Mouse (Mus musculus) 416B (cell line): ENCODE measurements around the gene Ppp1r1b.

Experiments used
- DNase-seq: peaks from one replicate; pipeline ENCODE4 v3.0.0; 2011; ENCODE audit warnings: low read depth

The Ppp1r1b gene

GRCm38 (mm10) chr11:98328371-98329069 is 19.7 kb upstream of the Ppp1r1b start:
- DNase-seq: no peak

GRCm38 (mm10) chr11:98329081-98329959 is 18.9 kb upstream of the Ppp1r1b start, which contains the start of gene Neurod2:
Gene Neurod2 (minus strand): TSS chr11:98329648.
- no peak for DNase-seq

- DNase-seq: no peak
Observed at GRCm38 (mm10) chr11:98329960-98330744, 18.1 kb upstream of the Ppp1r1b start.

GRCm38 (mm10) chr11:98330745-98331204 is 17.4 kb upstream of the Ppp1r1b start:
- no peak for DNase-seq

- no peak for DNase-seq
Observed at GRCm38 (mm10) chr11:98331401-98331800, 16.8 kb upstream of the Ppp1r1b start.

- no peak for DNase-seq
Observed at GRCm38 (mm10) chr11:98332186-98332585, 16.0 kb upstream of the Ppp1r1b start.

GRCm38 (mm10) chr11:98332841-98333240 is 15.4 kb upstream of the Ppp1r1b start:
- no peak for DNase-seq

GRCm38 (mm10) chr11:98333263-98333696 is 14.9 kb upstream of the Ppp1r1b start:
- no peak for DNase-seq

GRCm38 (mm10) chr11:98333981-98334741 is 14.0 kb upstream of the Ppp1r1b start:
- DNase-seq: no peak

GRCm38 (mm10) chr11:98335250-98335649 is 13.0 kb upstream of the Ppp1r1b start:
- no peak for DNase-seq

GRCm38 (mm10) chr11:98336245-98337107 is 11.7 kb upstream of the Ppp1r1b start:
- DNase-seq: no peak

GRCm38 (mm10) chr11:98338507-98338961 is 9.7 kb upstream of the Ppp1r1b start:
- DNase-seq: no peak

GRCm38 (mm10) chr11:98339071-98339501 is 9.1 kb upstream of the Ppp1r1b start:
- DNase-seq: no peak

GRCm38 (mm10) chr11:98339679-98340287 is 8.4 kb upstream of the Ppp1r1b start:
- DNase-seq: no peak

- DNase-seq: no peak
Observed at GRCm38 (mm10) chr11:98340597-98340996, 7.6 kb upstream of the Ppp1r1b start.

GRCm38 (mm10) chr11:98341174-98341573 is 7.0 kb upstream of the Ppp1r1b start:
- no peak for DNase-seq

- peak; percentile 86 for DNase-seq
Observed at GRCm38 (mm10) chr11:98342000-98342945, 5.9 kb upstream of the Ppp1r1b start.

GRCm38 (mm10) chr11:98345253-98345652 is 3.0 kb upstream of the Ppp1r1b start:
- peak; percentile 66 for DNase-seq

- DNase-seq: no peak
Observed at GRCm38 (mm10) chr11:98346168-98346567, 2.0 kb upstream of the Ppp1r1b start.
